11 mouse cellular contexts compared by ENCODE assay signal in the genomic region with DNA sequence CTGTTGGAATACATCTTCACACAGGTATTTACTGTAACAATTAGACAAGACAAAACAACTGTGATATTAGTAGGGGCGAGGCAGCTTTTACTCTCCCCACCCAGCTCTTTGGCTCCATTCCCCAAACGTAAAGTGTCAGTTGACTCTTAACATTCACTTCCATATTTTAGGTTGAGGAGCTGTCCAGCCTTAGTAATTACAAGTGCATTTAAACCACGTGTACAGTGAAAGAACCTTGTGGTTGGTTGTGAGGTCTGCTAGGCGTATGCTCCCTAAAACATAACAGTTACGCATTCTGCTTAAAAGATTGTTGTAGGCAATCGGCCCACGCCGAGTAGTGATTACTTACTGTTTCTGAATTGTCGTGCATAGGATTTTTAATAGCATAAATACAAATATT. TPM values are rescaled to one million over a fixed set of nuclear protein-coding genes. Genes with fewer than 3 reads are reported as not detected.
A peak's percentile ranks its signal among the peaks of the same experiment; 100 is the strongest.
DNase-seq lines count a peak whose midpoint lies in the region; ATAC-seq lines count a peak whose summit lies in the region.
"Had no signal": no experiment of that assay in that cellular context is flagged by ENCODE, and none has a peak within 500 bp of the region (broad histone marks: within the 10 kb centered on the region; RNA-seq: fewer than 3 reads in every experiment).

No protein-coding gene starts in this region.

- no peak overlapping the region for H3K4me3 ChIP-seq in forebrain, embryonic 14.5 days (ENCODE audit: low read depth, low read length)
- H3K4me3 ChIP-seq in forebrain, embryonic 16.5 days (replicated peaks; ENCODE audit: low read length) = no peak overlapping the region
- H3K4me3 ChIP-seq in liver, embryonic 11.5 days (ENCODE audit: low read depth, low read length) = no peak overlapping the region
- H3K4me3 ChIP-seq in neural tube, embryonic 13.5 days = peak overlapping the region; percentile 95

- WGBS in forebrain, embryonic 14.5 days = 92% methylated on average over 9 of the region's 9 CpGs
- 89% methylated on average over 9 of the region's 9 CpGs for WGBS in forebrain, embryonic 16.5 days
- WGBS in liver, embryonic 11.5 days = 75% methylated on average over 9 of the region's 9 CpGs
- 88% methylated on average over 9 of the region's 9 CpGs for WGBS in neural tube, embryonic 13.5 days

- no peaks in the 10 kb centered on the region for H3K36me3 ChIP-seq in forebrain, embryonic 14.5 days (ENCODE audit: control insufficient read depth, insufficient read depth, low read length)
- H3K36me3 ChIP-seq in forebrain, embryonic 16.5 days (ENCODE audit: control insufficient read depth, insufficient read depth) = no peaks in the 10 kb centered on the region
- no peaks in the 10 kb centered on the region for H3K36me3 ChIP-seq in liver, embryonic 11.5 days (ENCODE audit: control insufficient read depth, insufficient read depth, low read length)
- H3K36me3 ChIP-seq in neural tube, embryonic 13.5 days = no peaks in the 10 kb centered on the region

- H3K27ac ChIP-seq in forebrain, embryonic 14.5 days (ENCODE audit: low read depth, low read length) = no peak overlapping the region
- no peak overlapping the region for H3K27ac ChIP-seq in forebrain, embryonic 16.5 days (ENCODE audit: low read length)
- H3K27ac ChIP-seq in liver, embryonic 11.5 days (ENCODE audit: low read depth, low read length) = no peak overlapping the region
- H3K27ac ChIP-seq in neural tube, embryonic 13.5 days (replicated peaks) = no peak overlapping the region

- no peaks in the 10 kb centered on the region for H3K9me3 ChIP-seq in forebrain, embryonic 14.5 days (replicated peaks; ENCODE audit: control insufficient read depth, low read length)
- no peaks in the 10 kb centered on the region for H3K9me3 ChIP-seq in forebrain, embryonic 16.5 days (ENCODE audit: control insufficient read depth, low read length)
- H3K9me3 ChIP-seq in liver, embryonic 11.5 days (ENCODE audit: control insufficient read depth, low read length) = no peaks in the 10 kb centered on the region
- H3K9me3 ChIP-seq in neural tube, embryonic 13.5 days = no peaks in the 10 kb centered on the region

- no peaks in the 10 kb centered on the region for H3K27me3 ChIP-seq in forebrain, embryonic 14.5 days (replicated peaks; ENCODE audit: control insufficient read depth, insufficient read depth, low read length)
- no peaks in the 10 kb centered on the region for H3K27me3 ChIP-seq in forebrain, embryonic 16.5 days (replicated peaks; ENCODE audit: control insufficient read depth, insufficient read depth, low read length)
- H3K27me3 ChIP-seq in liver, embryonic 11.5 days (replicated peaks; ENCODE audit: control insufficient read depth, insufficient read depth, low read length) = no peaks in the 10 kb centered on the region
- no peaks in the 10 kb centered on the region for H3K27me3 ChIP-seq in neural tube, embryonic 13.5 days

- H3K4me2 ChIP-seq in forebrain, embryonic 14.5 days (ENCODE audit: low read length) = peak overlapping the region; percentile 47
- no peak overlapping the region for H3K4me2 ChIP-seq in forebrain, embryonic 16.5 days (ENCODE audit: low read length)
- peak overlapping the region; percentile 72; the same call in 1 of the 2 replicates for H3K4me2 ChIP-seq in liver, embryonic 11.5 days
- H3K4me2 ChIP-seq in neural tube, embryonic 13.5 days = peak overlapping the region; percentile 74

- no peak for ATAC-seq in forebrain, embryonic 14.5 days
- no peak for ATAC-seq in forebrain, embryonic 16.5 days
- no peak for ATAC-seq in liver, embryonic 11.5 days (replicated peaks; ENCODE audit: low FRiP score)
- ATAC-seq in neural tube, embryonic 13.5 days (ENCODE audit: low read depth) = no peak

- H3K4me1 ChIP-seq in forebrain, embryonic 14.5 days (ENCODE audit: control insufficient read depth, insufficient read depth, low read length) = peaks cover 14% of the 10 kb centered on the region
- peaks cover 11% of the 10 kb centered on the region for H3K4me1 ChIP-seq in forebrain, embryonic 16.5 days (replicated peaks; ENCODE audit: control insufficient read depth, insufficient read depth, low read length)
- peaks cover 10% of the 10 kb centered on the region for H3K4me1 ChIP-seq in liver, embryonic 11.5 days (replicated peaks; ENCODE audit: control insufficient read depth, insufficient read depth, low read length)
- peaks cover 16% of the 10 kb centered on the region for H3K4me1 ChIP-seq in neural tube, embryonic 13.5 days (replicated peaks)

- H3K9ac ChIP-seq in forebrain, embryonic 14.5 days (ENCODE audit: low read length) = no peak overlapping the region
- H3K9ac ChIP-seq in forebrain, embryonic 16.5 days (replicated peaks; ENCODE audit: low read depth, low read length) = no peak overlapping the region
- H3K9ac ChIP-seq in liver, embryonic 11.5 days (ENCODE audit: low read depth, low read length) = no peak overlapping the region
- H3K9ac ChIP-seq in neural tube, embryonic 13.5 days = no peak overlapping the region

- DNase-seq in forebrain, embryonic 14.5 days (ENCODE audit: low spot score) = no peak
- DNase-seq in lung, postnatal 36 days = peak; percentile 41
- no peak for DNase-seq in lung, adult 18-20 months
- no peak for DNase-seq in liver, embryonic 11.5 days (ENCODE audit: low spot score)
- DNase-seq in urinary bladder, postnatal 36 days (ENCODE audit: low spot score in 2 of 2) = no peak
- DNase-seq in gastrocnemius, postnatal 25 days = no peak
- DNase-seq: cerebellum, adult 11-12 months; kidney, postnatal 10 days; right cerebral cortex, postnatal 25 days had no signal

RNA-seq across cellular contexts. Expression of gene Cds2, which starts 2.2 kb away (rescaled TPM):
- 23.2 and 29.3 TPM in 2 replicates for polyA plus RNA-seq in forebrain, embryonic 14.5 days (2014; fragmentation: Nextera tagmentation; extraction: Ambion mirVana)
- polyA plus RNA-seq in forebrain, embryonic 16.5 days (2015; fragmentation: Nextera tagmentation; extraction: Ambion mirVana) = 23.0 and 27.9 TPM in 2 replicates
- polyA plus RNA-seq in liver, embryonic 11.5 days (2014; fragmentation: Nextera tagmentation; extraction: Ambion mirVana) = 12.9 and 19.0 TPM in 2 replicates
- 49.6 and 53.6 TPM in 2 replicates for polyA plus RNA-seq in neural tube, embryonic 13.5 days (2015; fragmentation: Nextera tagmentation; extraction: Ambion mirVana)
- total RNA-seq in gastrocnemius, postnatal 25 days (2021) = 10 to 100 TPM; 12.5 to 16.8 TPM

RNA-seq across cellular contexts. Expression of gene Pcna, which starts 12.1 kb away (rescaled TPM):
- polyA plus RNA-seq in forebrain, embryonic 14.5 days (2014; fragmentation: Nextera tagmentation; extraction: Ambion mirVana) = 217 and 258 TPM in 2 replicates
- polyA plus RNA-seq in forebrain, embryonic 16.5 days (2015; fragmentation: Nextera tagmentation; extraction: Ambion mirVana) = 164 and 192 TPM in 2 replicates
- 415 and 419 TPM in 2 replicates for polyA plus RNA-seq in liver, embryonic 11.5 days (2014; fragmentation: Nextera tagmentation; extraction: Ambion mirVana)
- 110 and 127 TPM in 2 replicates for polyA plus RNA-seq in neural tube, embryonic 13.5 days (2015; fragmentation: Nextera tagmentation; extraction: Ambion mirVana)
- 10 to 100 TPM; 18.4 to 22.9 TPM for total RNA-seq in gastrocnemius, postnatal 25 days (2021)

RNA-seq across cellular contexts. Expression of gene Tmem230, which starts 17.6 kb away (rescaled TPM):
- polyA plus RNA-seq in forebrain, embryonic 14.5 days (2014; fragmentation: Nextera tagmentation; extraction: Ambion mirVana) = 51.3 and 53.6 TPM in 2 replicates
- 43.4 and 49.9 TPM in 2 replicates for polyA plus RNA-seq in forebrain, embryonic 16.5 days (2015; fragmentation: Nextera tagmentation; extraction: Ambion mirVana)
- polyA plus RNA-seq in liver, embryonic 11.5 days (2014; fragmentation: Nextera tagmentation; extraction: Ambion mirVana) = 37.9 and 38.2 TPM in 2 replicates
- 51.7 and 58.1 TPM in 2 replicates for polyA plus RNA-seq in neural tube, embryonic 13.5 days (2015; fragmentation: Nextera tagmentation; extraction: Ambion mirVana)
- 10 to 100 TPM; 21.1 to 22.5 TPM for total RNA-seq in gastrocnemius, postnatal 25 days (2021)
